Mouse (Mus musculus): Measurements from ENCODE around the gene Slc30a2.
"Not testable (repeated sequence)": the region's sequence is repeated elsewhere in the genome, so short reads cannot be mapped to it uniquely, and the experiment has no call there.

Slc30a2 gene

GRCm38 (mm10) chr4:134356591-134357460, 13.8 kb downstream of the Slc30a2 start:
- in situ Hi-C loops (cut with MboI, MseI), result no loop called here

- in situ Hi-C loops (cut with MboI, MseI), result no loop called here
Measured at GRCm38 (mm10) chr4:134357461-134357771, 14.4 kb downstream of the Slc30a2 start.

- in situ Hi-C loops (cut with MboI, MseI), result loop anchor here in 1 of 2 experiments (10.0 kb wide), 1 partner anchor 1575 kb away; no protein-coding TSS in a partner anchor
Measured at GRCm38 (mm10) chr4:134359649-134360048, 16.7 kb downstream of the Slc30a2 start.

- in situ Hi-C loops (cut with MboI, MseI), result loop anchor here in 1 of 2 experiments (10.0 kb wide), 1 partner anchor 1574 kb away; no protein-coding TSS in a partner anchor
Measured at GRCm38 (mm10) chr4:134361215-134361614, 18.2 kb downstream of the Slc30a2 start.

- in situ Hi-C loops (cut with MboI, MseI), result loop anchor here in 1 of 2 experiments (10.0 kb wide), 1 partner anchor 1573 kb away; no protein-coding TSS in a partner anchor
Measured at GRCm38 (mm10) chr4:134362124-134362523, 19.1 kb downstream of the Slc30a2 start.

GRCm38 (mm10) chr4:134362586-134362985, 19.6 kb downstream of the Slc30a2 start:
- in situ Hi-C loops (cut with MboI, MseI), result loop anchor here in 1 of 2 experiments (10.0 kb wide), 1 partner anchor 1572 kb away; no protein-coding TSS in a partner anchor

GRCm38 (mm10) chr4:134365280-134365679, 22.3 kb downstream of the Slc30a2 start:
- in situ Hi-C loops (cut with MboI, MseI), result loop anchor here in 1 of 2 experiments (10.0 kb wide), 1 partner anchor 1570 kb away; no protein-coding TSS in a partner anchor

GRCm38 (mm10) chr4:134370649-134371221, 27.8 kb downstream of the Slc30a2 start:
- in situ Hi-C loops (cut with MboI, MseI), result no loop called here

GRCm38 (mm10) chr4:134371316-134371855, 28.4 kb downstream of the Slc30a2 start:
- in situ Hi-C loops (cut with MboI, MseI), result no loop called here

GRCm38 (mm10) chr4:134372294-134372747, 29.3 kb downstream of the Slc30a2 start:
- in situ Hi-C loops (cut with MboI, MseI), result no loop called here

GRCm38 (mm10) chr4:134373295-134373694, 30.3 kb downstream of the Slc30a2 start:
- in situ Hi-C loops (cut with MboI, MseI), result no loop called here

- in situ Hi-C loops (cut with MboI, MseI), result no loop called here
Measured at GRCm38 (mm10) chr4:134374306-134374705, 31.3 kb downstream of the Slc30a2 start.

GRCm38 (mm10) chr4:134378089-134378615, 35.2 kb downstream of the Slc30a2 start:
- in situ Hi-C loops (cut with MboI, MseI), result no loop called here

- in situ Hi-C loops (cut with MboI, MseI), result no loop called here
Measured at GRCm38 (mm10) chr4:134379510-134379909, 36.5 kb downstream of the Slc30a2 start.

GRCm38 (mm10) chr4:134383750-134384149, 40.8 kb downstream of the Slc30a2 start, which contains the start of gene Extl1:
Gene Extl1, minus strand, starts transcription at chr4:134383850.
- in situ Hi-C loops (cut with MboI, MseI), result not testable (repeated sequence)

- in situ Hi-C loops (cut with MboI, MseI), result no loop called here
Measured at GRCm38 (mm10) chr4:134387268-134387667, 44.3 kb downstream of the Slc30a2 start.

GRCm38 (mm10) chr4:134388397-134388796, 45.4 kb downstream of the Slc30a2 start:
- in situ Hi-C loops (cut with MboI, MseI), result no loop called here

GRCm38 (mm10) chr4:134391636-134392035, 48.7 kb downstream of the Slc30a2 start:
- in situ Hi-C loops (cut with MboI, MseI), result loop anchor here in 1 of 2 experiments (5.0 kb wide), 1 partner anchor 94 kb away; no protein-coding TSS in a partner anchor

- in situ Hi-C loops (cut with MboI, MseI), result loop anchor here in 1 of 2 experiments (5.0 kb wide), 1 partner anchor 95 kb away; no protein-coding TSS in a partner anchor
Measured at GRCm38 (mm10) chr4:134392595-134392994, 49.6 kb downstream of the Slc30a2 start.

GRCm38 (mm10) chr4:134393026-134393425, 50.0 kb downstream of the Slc30a2 start:
- in situ Hi-C loops (cut with MboI, MseI), result loop anchor here in 1 of 2 experiments (5.0 kb wide), 1 partner anchor 96 kb away; no protein-coding TSS in a partner anchor

- in situ Hi-C loops (cut with MboI, MseI), result loop anchor here in 1 of 2 experiments (5.0 kb wide), 1 partner anchor 82 kb away; no protein-coding TSS in a partner anchor
Measured at GRCm38 (mm10) chr4:134395142-134395541, 52.2 kb downstream of the Slc30a2 start.

Data from T-helper 17 cell (primary cell).